Mouse (Mus musculus) liver, embryonic 16.5 days (tissue): ENCODE data around the gene Nos3. TPM values are rescaled to one million over a fixed set of nuclear protein-coding genes. Genes with fewer than 3 reads are reported as not detected.

Experiments used
- ATAC-seq: fragments of 200-750 bp; cut with Nextera tagmentation; 2 replicates; pipeline ENCODE4 v1.8.0; 2017; ENCODE audit warnings: low read depth, mild to moderate bottlenecking, moderate number of reproducible peaks, moderate library complexity
- H3K27ac ChIP-seq: fragments of 300-500 bp; sonication (generic); 2 replicates; pipeline ENCODE4 v1.5.1; 2014; ENCODE audit warnings: mild to moderate bottlenecking, low read length
- H3K27me3 ChIP-seq: fragments of 300-500 bp; sonication (generic); 2 replicates; pipeline ENCODE4 v1.6.1; 2014; ENCODE audit warnings: low read depth, low read length, mixed read lengths; ENCODE audit not compliant: control insufficient read depth, insufficient read depth
- H3K36me3 ChIP-seq: fragments of 300-500 bp; sonication (generic); 2 replicates; pipeline ENCODE4 v1.6.1; 2014; ENCODE audit warnings: mild to moderate bottlenecking; ENCODE audit not compliant: control insufficient read depth, insufficient read depth
- H3K4me1 ChIP-seq: fragments of 300-500 bp; sonication (generic); 2 replicates; pipeline ENCODE4 v1.6.1; 2014; ENCODE audit warnings: low read depth, low read length, mixed read lengths; ENCODE audit not compliant: control insufficient read depth
- H3K4me2 ChIP-seq: fragments of 300-500 bp; sonication (generic); 2 replicates; pipeline ENCODE4 v1.6.1; 2014; ENCODE audit warnings: low read depth, low read length, mixed read lengths
- H3K4me3 ChIP-seq: fragments of 300-500 bp; sonication (generic); 2 replicates; pipeline ENCODE4 v1.5.1; 2014; ENCODE audit warnings: low read depth, mild to moderate bottlenecking, low read length
- H3K9ac ChIP-seq: fragments of 300-500 bp; sonication (generic); 2 replicates; pipeline ENCODE4 v1.6.1; 2014; ENCODE audit warnings: low read depth, low read length
- H3K9me3 ChIP-seq: fragments of 300-500 bp; sonication (generic); replicated peaks from 2 replicates; pipeline ENCODE4 v1.6.1; 2016; ENCODE audit warnings: low read length; ENCODE audit not compliant: control insufficient read depth
- WGBS: fragments of 180-500 bp; shearing (Covaris S2); extraction: QIAGEN DNeasy Blood & Tissue Kit; methylation state at CpG from one replicate; pipeline ENCODE4 v1.1.7; 2014; ENCODE audit not compliant: insufficient replicate concordance; 5-methylcytosine and 5-hydroxymethylcytosine counted together
- polyA plus RNA-seq: library from polyadenylated mRNA; unstranded; fragments of >200 nt; fragmentation: Nextera tagmentation; extraction: Ambion mirVana; gene quantifications from 2 replicates; pipeline ENCODE4 v1.2.1, GENCODE M21; 2015

The Nos3 gene
- polyA plus RNA-seq, 1 experiment from 2014 or later, result 2.2 TPM

DNA sequence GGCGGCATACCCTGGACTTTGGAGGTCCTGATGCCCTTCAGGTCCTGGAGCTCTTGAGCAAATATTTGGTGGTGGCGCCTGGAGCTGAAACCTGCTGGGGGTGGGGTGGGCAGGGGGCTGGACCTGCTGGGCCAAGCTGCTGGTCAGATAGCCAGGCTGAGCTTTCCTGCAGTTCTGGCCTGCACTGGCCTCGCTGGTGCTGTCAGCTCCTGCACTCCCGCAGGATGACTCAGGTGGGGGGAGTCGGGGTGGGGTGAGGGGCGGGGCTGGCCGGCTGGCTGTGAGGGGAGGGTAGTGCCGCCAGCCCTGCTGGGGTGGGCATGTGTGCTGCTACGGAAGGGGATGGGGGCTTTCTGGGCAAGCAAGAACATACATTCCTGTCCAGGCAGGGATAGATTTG is 64.0 kb downstream of the Nos3 start:
- Histone ChIP-seq H3K27me3 (no peaks in the 10 kb centered on the region), H3K9me3 (no peaks in the 10 kb centered on the region), H3K4me3 (peak overlapping the region; percentile 41), H3K4me2 (peak overlapping the region; percentile 46), H3K9ac (no peak overlapping the region), H3K4me1 (peaks cover 31% of the 10 kb centered on the region), H3K36me3 (peaks cover 9% of the 10 kb centered on the region; the same call in 1 of the 2 replicates), H3K27ac (0 out of 2 replicates have a peak overlapping the region, but pooled peaks have one; percentile 12)
- no peak for ATAC-seq
- 38% methylated on average over 9 of the region's 9 CpGs for WGBS

DNA sequence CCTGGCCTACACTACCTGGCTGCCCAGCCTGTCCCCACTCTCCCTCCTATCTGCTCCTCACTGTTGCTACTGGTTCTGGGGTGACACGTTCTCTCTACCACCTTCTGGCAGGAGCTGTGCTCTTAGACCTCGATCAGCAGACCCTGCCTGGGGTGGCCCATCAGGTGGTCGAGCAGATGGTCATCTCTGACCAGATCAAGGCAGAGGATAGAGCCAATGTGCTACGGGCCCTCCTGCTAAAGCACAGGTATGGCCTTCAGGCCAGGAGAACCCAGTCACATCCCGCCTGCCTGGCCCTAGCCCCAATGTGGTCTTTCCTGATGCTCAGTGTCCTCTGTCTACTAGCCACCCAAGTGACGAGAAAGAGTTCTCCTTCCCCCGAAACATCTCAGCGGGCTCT is 69.4 kb downstream of the Nos3 start:
- 71% methylated on average over 8 of the region's 8 CpGs for WGBS
- no peaks in the 10 kb centered on the region for H3K4me1 ChIP-seq
- H3K4me2 ChIP-seq, result no peak overlapping the region
- H3K4me3 ChIP-seq, result no peak overlapping the region
- H3K9ac ChIP-seq, result no peak overlapping the region
- H3K9me3 ChIP-seq, result no peaks in the 10 kb centered on the region
- H3K36me3 ChIP-seq, result peaks cover 19% of the 10 kb centered on the region
- ATAC-seq, result no peak
- H3K27ac ChIP-seq, result no peak overlapping the region
- no peaks in the 10 kb centered on the region for H3K27me3 ChIP-seq

Other genes starting within 250 kb of the Nos3 start
- gene Nupl2, start 199.8 kb upstream of the Nos3 start, polyA plus RNA-seq, result 3.7 and 4.6 TPM in 2 replicates
- 0.20 and 0.27 TPM in 2 replicates for gene Kcnh2, start 13.2 kb upstream of the Nos3 start, polyA plus RNA-seq
- 1.8 and 2.9 TPM in 2 replicates for gene Atg9b, start 27.3 kb downstream of the Nos3 start, polyA plus RNA-seq
- 29.6 TPM in 2 replicates for gene Abcb8, start 28.9 kb downstream of the Nos3 start, polyA plus RNA-seq
- not detected in 2 replicates for gene Asic3, start 48.6 kb downstream of the Nos3 start, polyA plus RNA-seq
- gene Cdk5, start 58.7 kb downstream of the Nos3 start, polyA plus RNA-seq, result 8.8 and 10.9 TPM in 2 replicates
- 9.5 and 12.6 TPM in 2 replicates for gene Slc4a2, start 59.0 kb downstream of the Nos3 start, polyA plus RNA-seq
- gene Fastk, start 80.5 kb downstream of the Nos3 start, polyA plus RNA-seq, result 44.9 and 53.4 TPM in 2 replicates
- 5.5 and 6.1 TPM in 2 replicates for gene Tmub1, start 83.0 kb downstream of the Nos3 start, polyA plus RNA-seq
- gene Agap3, start 87.4 kb downstream of the Nos3 start, polyA plus RNA-seq, result 4.4 and 5.0 TPM in 2 replicates
- gene Gbx1, start 162.4 kb downstream of the Nos3 start, polyA plus RNA-seq, result not detected in 2 replicates
- gene Asb10, start 176.2 kb downstream of the Nos3 start, polyA plus RNA-seq, result 0.07 TPM in 1 of 2 replicates, not detected in the other
- not detected in 2 replicates for gene 4931409K22Rik, start 192.0 kb downstream of the Nos3 start, polyA plus RNA-seq
- gene Abcf2, start 212.7 kb downstream of the Nos3 start, polyA plus RNA-seq, result 36.2 and 36.9 TPM in 2 replicates
- gene Chpf2, start 221.9 kb downstream of the Nos3 start, polyA plus RNA-seq, result 10.7 and 11.3 TPM in 2 replicates